Mouse (Mus musculus): Measurements from ENCODE around the gene A630023A22Rik. TPM values are rescaled to one million over a fixed set of nuclear protein-coding genes. Genes with fewer than 3 reads are reported as not detected.

The A630023A22Rik gene
- total RNA-seq, 2 experiments from 2014 or later = not detected

- intact Hi-C loops (cut with DNase I) = no loop called here
- DNase-seq (ENCODE audit: extremely low spot score in 1 of 2, low spot score in 2 of 2) = no peak
Observed at GRCm38 (mm10) chr14:34091475-34091874, 11.1 kb downstream of the A630023A22Rik start.

GRCm38 (mm10) chr14:34089796-34090195 lies 12.8 kb downstream of the A630023A22Rik start:
- intact Hi-C loops (cut with DNase I) = loop anchor here (5.0 to 10.0 kb wide), 3 partner anchors 273 to 685 kb away; no protein-coding TSS in a partner anchor
- no peak for DNase-seq (ENCODE audit: extremely low spot score in 1 of 2, low spot score in 2 of 2)

- no peak for DNase-seq (ENCODE audit: extremely low spot score in 1 of 2, low spot score in 2 of 2)
- intact Hi-C loops (cut with DNase I) = loop anchor here (5.0 to 10.0 kb wide), 3 partner anchors 274 to 687 kb away; no protein-coding TSS in a partner anchor
Observed at GRCm38 (mm10) chr14:34087856-34088398, 14.6 kb downstream of the A630023A22Rik start.

- DNase-seq (ENCODE audit: extremely low spot score in 1 of 2, low spot score in 2 of 2) = peak in 1 of 2 experiments; percentile 35
- intact Hi-C loops (cut with DNase I) = loop anchor here (5.0 to 10.0 kb wide), 3 partner anchors 275 to 688 kb away; no protein-coding TSS in a partner anchor
Observed at GRCm38 (mm10) chr14:34086806-34087205, 15.7 kb downstream of the A630023A22Rik start.

- intact Hi-C loops (cut with DNase I) = loop anchor here (5.0 to 10.0 kb wide), 3 partner anchors 277 to 689 kb away; no protein-coding TSS in a partner anchor
- no peak for DNase-seq (ENCODE audit: extremely low spot score in 1 of 2, low spot score in 2 of 2)
Observed at GRCm38 (mm10) chr14:34085731-34086130, 16.8 kb downstream of the A630023A22Rik start, which contains the start of gene Anxa8. Gene Anxa8, plus strand, starts transcription at chr14:34085981.

GRCm38 (mm10) chr14:34080321-34080997 lies 22.1 kb downstream of the A630023A22Rik start:
- intact Hi-C loops (cut with DNase I) = loop anchor here (5.0 to 10.0 kb wide), 4 partner anchors 127 to 694 kb away; no protein-coding TSS in a partner anchor
- DNase-seq (ENCODE audit: extremely low spot score in 1 of 2, low spot score in 2 of 2) = peak; percentile 65 to 81

- DNase-seq (ENCODE audit: extremely low spot score in 1 of 2, low spot score in 2 of 2) = no peak
- intact Hi-C loops (cut with DNase I) = loop anchor here (10.0 kb wide), 1 partner anchor 403 kb away; no protein-coding TSS in a partner anchor
Observed at GRCm38 (mm10) chr14:34078293-34078692, 24.3 kb downstream of the A630023A22Rik start.

GRCm38 (mm10) chr14:34077222-34077621 lies 25.3 kb downstream of the A630023A22Rik start:
- intact Hi-C loops (cut with DNase I) = loop anchor here (10.0 kb wide), 1 partner anchor 402 kb away; no protein-coding TSS in a partner anchor
- DNase-seq (ENCODE audit: extremely low spot score in 1 of 2, low spot score in 2 of 2) = no peak

- intact Hi-C loops (cut with DNase I) = loop anchor here (10.0 kb wide), 1 partner anchor 401 kb away; no protein-coding TSS in a partner anchor
- DNase-seq (ENCODE audit: extremely low spot score in 1 of 2, low spot score in 2 of 2) = no peak
Observed at GRCm38 (mm10) chr14:34075346-34075745, 27.2 kb downstream of the A630023A22Rik start.

- intact Hi-C loops (cut with DNase I) = loop anchor here (10.0 kb wide), 1 partner anchor 397 kb away; no protein-coding TSS in a partner anchor
- DNase-seq (ENCODE audit: extremely low spot score in 1 of 2, low spot score in 2 of 2) = no peak
Observed at GRCm38 (mm10) chr14:34071665-34072064, 30.9 kb downstream of the A630023A22Rik start.

GRCm38 (mm10) chr14:34052516-34052915 lies 50.0 kb downstream of the A630023A22Rik start, which contains the start of gene Antxrl:
Gene Antxrl, plus strand, starts transcription at chr14:34052707.
- peak in 1 of 2 experiments; percentile 15 for DNase-seq (ENCODE audit: extremely low spot score in 1 of 2, low spot score in 2 of 2)
- intact Hi-C loops (cut with DNase I) = no loop called here

- intact Hi-C loops (cut with DNase I) = no loop called here
- DNase-seq (ENCODE audit: extremely low spot score in 1 of 2, low spot score in 2 of 2) = no peak
Observed at GRCm38 (mm10) chr14:34050101-34050779, 52.3 kb downstream of the A630023A22Rik start.

GRCm38 (mm10) chr14:34043341-34043740 lies 59.2 kb downstream of the A630023A22Rik start:
- no peak for DNase-seq (ENCODE audit: extremely low spot score in 1 of 2, low spot score in 2 of 2)
- intact Hi-C loops (cut with DNase I) = no loop called here

GRCm38 (mm10) chr14:34041241-34041640 lies 61.3 kb downstream of the A630023A22Rik start:
- intact Hi-C loops (cut with DNase I) = no loop called here
- no peak for DNase-seq (ENCODE audit: extremely low spot score in 1 of 2, low spot score in 2 of 2)

- intact Hi-C loops (cut with DNase I) = no loop called here
- no peak for DNase-seq (ENCODE audit: extremely low spot score in 1 of 2, low spot score in 2 of 2)
Observed at GRCm38 (mm10) chr14:34033841-34034610, 68.5 kb downstream of the A630023A22Rik start.

- intact Hi-C loops (cut with DNase I) = no loop called here
- no peak for DNase-seq (ENCODE audit: extremely low spot score in 1 of 2, low spot score in 2 of 2)
Observed at GRCm38 (mm10) chr14:34026710-34027109, 75.8 kb downstream of the A630023A22Rik start.

- intact Hi-C loops (cut with DNase I) = no loop called here
Observed at GRCm38 (mm10) chr14:34016938-34017337, 85.6 kb downstream of the A630023A22Rik start.

GRCm38 (mm10) chr14:34016381-34016780 lies 86.2 kb downstream of the A630023A22Rik start, which contains the start of gene Gm5460:
Gene Gm5460, plus strand, starts transcription at chr14:34016758.
- intact Hi-C loops (cut with DNase I) = no loop called here

More at GRCm38 (mm10) chr14:34016938-34017337, 85.6 kb downstream of the A630023A22Rik start:
- no peak for DNase-seq (ENCODE audit: extremely low spot score in 1 of 2, low spot score in 2 of 2)

More at GRCm38 (mm10) chr14:34016381-34016780, 86.2 kb downstream of the A630023A22Rik start, which contains the start of gene Gm5460:
- DNase-seq (ENCODE audit: extremely low spot score in 1 of 2, low spot score in 2 of 2) = no peak

Data from left cerebral cortex, postnatal 10 days (tissue).